Mouse (Mus musculus): Measurements from ENCODE around the gene Hip1r.

DNA sequence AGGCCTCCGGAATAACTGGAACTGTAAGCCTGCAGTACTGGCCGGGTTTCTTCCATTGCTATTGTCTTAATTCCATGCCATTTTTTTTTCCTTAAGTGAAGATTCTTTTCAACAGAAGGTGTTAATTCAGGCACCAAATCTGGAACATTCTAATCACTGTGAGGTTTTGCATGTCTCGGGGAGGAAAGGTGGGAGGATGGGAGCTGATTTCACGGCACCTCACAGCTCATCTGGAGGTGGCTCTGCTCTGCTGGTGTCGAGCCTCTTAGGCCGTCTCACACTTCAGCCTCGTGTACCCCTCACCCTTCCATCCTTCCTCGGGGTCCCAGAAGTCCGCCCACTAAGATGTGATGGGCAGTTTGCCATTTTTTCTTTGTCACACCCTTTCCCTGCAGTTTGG, 67.7 kb downstream of the Hip1r start:
- TF ChIP-seq CTCF (IDR thresholded peaks at IDR 0.05; ENCODE audit: low read depth) (no peak), EP300 (IDR thresholded peaks at IDR 0.05; ENCODE audit: low read depth) (no peak)

All from liver, postnatal 0 days (tissue).